Mouse (Mus musculus): ENCODE results near the gene Babam2. TPM values are rescaled to one million over a fixed set of nuclear protein-coding genes. Genes with fewer than 3 reads are reported as not detected.

Gene Babam2
- total RNA-seq, 2 experiments from 2014 or later: 24.9 to 30.9 TPM

DNA sequence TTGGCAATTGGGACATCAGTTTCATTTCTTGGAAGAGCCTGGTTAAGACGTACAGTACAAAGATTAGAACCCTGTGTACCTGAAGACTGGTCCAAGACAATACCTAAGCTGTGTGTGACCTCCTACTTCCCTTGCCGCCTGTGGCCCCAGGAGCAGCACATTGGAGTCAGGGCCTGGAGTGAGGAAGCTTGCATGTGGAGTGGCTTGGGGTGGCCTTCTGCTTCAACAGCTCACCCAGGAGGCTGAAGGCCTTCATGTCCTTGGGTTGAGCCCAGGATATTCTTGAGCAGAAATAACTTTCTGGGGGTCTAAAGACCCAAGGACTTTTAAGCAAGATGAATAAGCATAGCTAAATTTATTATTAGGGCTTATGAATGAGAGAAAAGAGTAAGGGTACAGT is 369.4 kb downstream of the Babam2 start:
- no peak for DNase-seq
- intact Hi-C loops (cut with DNase I): no loop called here

DNA sequence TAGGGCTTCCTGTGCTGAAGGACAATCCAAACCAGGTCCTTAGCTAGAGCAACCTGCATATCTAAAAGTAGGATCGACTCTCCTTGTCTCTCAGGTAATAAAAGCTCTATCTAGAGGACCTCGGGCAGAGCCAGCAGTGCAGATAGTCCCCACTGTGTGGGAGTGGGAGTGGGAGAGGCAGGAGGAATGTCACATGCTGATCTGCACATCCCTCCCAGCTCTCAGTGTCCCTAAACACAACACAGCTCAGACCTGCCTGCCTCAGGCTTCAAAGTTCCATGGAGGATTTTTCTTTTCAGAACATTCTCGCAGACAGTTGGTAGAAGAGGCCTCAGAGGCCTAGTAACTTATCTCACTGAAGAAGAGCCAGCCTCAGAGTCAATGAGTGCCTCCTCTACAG is 371.1 kb downstream of the Babam2 start:
- intact Hi-C loops (cut with DNase I): no loop called here
- no peak for DNase-seq

GRCm38 (mm10) chr5:32069096-32069495 is 371.6 kb downstream of the Babam2 start:
- no peak for DNase-seq
- intact Hi-C loops (cut with DNase I): no loop called here

DNA sequence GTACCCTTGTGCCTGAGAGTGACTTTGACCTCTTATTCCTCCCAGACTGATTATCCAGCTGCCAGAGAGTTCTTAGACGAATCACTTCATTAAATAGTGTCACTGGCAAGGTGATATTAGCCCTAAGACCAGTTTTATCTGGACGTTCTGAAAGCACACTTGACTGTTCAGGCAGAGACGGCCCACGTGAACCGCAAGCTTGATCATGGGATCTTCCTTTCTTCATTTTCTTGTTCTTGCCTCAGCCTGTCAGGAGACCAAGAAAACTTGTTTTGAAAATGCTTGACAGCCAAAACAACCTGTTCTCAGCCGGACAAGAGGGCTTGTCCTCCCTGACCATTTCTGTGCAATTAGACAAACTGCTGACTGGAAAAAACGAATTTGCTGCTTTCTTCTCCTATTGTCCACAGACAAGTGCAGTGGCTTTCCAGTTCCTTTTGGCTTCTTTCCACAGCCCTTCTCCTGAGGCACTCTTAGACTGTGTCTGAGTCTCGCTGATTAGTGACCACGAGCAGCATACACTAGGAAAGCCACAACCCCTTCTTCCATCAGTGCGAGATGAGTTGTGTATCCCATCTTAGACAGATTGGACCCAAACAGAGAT is 372.2 kb downstream of the Babam2 start:
- no peak for DNase-seq
- intact Hi-C loops (cut with DNase I): no loop called here

DNA sequence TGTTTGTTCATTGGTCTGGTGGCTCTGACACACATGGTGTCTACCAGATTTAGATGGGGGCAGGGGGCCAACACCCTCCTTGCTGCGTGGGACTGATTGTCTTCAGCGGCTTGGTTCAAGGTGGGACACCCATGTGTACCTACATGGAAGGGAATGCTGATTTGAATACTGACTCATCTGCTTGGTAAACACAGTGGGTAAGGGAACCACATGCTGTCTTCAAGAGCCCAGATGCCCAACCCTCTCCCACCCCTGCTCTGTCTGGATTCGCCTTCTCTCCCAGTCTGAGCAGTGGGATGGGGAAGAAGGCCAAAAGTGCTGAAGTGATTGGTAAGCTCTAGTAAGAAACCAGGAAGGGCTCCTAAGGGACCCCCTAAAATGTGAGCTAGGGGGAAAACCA is 373.3 kb downstream of the Babam2 start:
- DNase-seq: no peak
- intact Hi-C loops (cut with DNase I): no loop called here

DNA sequence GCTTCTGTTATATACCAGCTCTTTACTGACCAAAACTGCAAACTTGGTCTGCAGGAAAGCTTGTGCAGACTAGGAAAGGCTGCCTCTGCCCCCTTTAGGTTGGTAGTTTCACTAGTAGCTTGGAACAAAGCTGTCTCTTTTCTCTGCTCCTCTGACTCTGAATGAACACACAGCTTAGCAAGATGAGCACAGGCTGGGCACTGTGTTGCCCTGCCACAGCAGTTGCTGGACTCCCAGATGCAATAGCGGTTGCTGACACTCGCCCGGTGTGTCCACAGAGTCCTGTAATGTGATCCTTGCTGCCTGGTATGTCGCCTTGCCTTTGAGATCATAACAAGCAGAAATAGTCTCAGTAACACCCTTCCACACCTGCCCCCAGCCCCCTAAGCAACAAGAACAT is 373.8 kb downstream of the Babam2 start:
- no peak for DNase-seq
- intact Hi-C loops (cut with DNase I): no loop called here

- intact Hi-C loops (cut with DNase I): no loop called here
- DNase-seq: no peak
Observed at GRCm38 (mm10) chr5:32071824-32072223, 374.3 kb downstream of the Babam2 start.

DNA sequence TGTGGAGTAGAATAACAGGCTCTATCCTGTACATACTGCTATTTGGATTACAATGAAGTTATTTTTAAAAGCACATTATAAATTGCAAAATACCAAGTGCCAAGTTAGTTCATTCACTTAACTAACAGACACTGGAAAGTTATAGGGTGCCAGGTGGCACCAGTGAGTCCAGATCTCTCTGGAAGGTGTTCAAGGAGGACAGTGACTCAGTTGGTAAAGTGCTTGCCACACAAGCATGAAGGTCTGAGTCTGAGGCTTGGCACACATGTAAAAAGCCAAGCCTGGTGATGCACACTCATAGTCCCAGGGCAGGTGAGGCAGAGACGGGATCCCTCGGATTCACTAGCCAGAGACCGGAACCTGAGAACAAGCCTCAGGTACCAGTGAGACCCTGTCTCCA is 375.4 kb downstream of the Babam2 start:
- DNase-seq: no peak

GRCm38 (mm10) chr5:32074053-32074452 is 376.6 kb downstream of the Babam2 start:
- DNase-seq: no peak
- intact Hi-C loops (cut with DNase I): no loop called here

More for the DNA sequence above, 375.4 kb downstream of the Babam2 start:
- intact Hi-C loops (cut with DNase I): no loop called here

DNA sequence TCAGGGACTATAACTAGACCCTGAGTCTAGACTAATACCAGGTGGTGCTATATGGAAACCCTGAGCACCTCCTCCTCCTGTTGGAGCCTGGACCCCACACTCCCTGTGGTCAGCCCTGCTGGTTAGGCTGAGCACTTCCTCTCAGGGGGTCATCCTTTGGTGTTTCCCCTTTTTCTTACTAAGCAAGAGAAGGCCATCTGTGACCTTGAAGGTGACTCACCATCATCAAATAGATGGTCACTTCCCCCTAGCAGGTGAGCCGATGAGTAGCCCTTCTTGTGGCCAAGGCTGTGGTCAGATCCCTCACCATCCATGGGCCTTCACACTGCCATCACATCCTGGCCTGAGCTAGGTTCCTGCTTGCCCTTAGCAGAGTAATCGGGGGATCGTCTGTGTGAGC is 379.7 kb downstream of the Babam2 start:
- intact Hi-C loops (cut with DNase I): no loop called here
- DNase-seq: no peak

GRCm38 (mm10) chr5:32078986-32079385 is 381.5 kb downstream of the Babam2 start:
- intact Hi-C loops (cut with DNase I): no loop called here

DNA sequence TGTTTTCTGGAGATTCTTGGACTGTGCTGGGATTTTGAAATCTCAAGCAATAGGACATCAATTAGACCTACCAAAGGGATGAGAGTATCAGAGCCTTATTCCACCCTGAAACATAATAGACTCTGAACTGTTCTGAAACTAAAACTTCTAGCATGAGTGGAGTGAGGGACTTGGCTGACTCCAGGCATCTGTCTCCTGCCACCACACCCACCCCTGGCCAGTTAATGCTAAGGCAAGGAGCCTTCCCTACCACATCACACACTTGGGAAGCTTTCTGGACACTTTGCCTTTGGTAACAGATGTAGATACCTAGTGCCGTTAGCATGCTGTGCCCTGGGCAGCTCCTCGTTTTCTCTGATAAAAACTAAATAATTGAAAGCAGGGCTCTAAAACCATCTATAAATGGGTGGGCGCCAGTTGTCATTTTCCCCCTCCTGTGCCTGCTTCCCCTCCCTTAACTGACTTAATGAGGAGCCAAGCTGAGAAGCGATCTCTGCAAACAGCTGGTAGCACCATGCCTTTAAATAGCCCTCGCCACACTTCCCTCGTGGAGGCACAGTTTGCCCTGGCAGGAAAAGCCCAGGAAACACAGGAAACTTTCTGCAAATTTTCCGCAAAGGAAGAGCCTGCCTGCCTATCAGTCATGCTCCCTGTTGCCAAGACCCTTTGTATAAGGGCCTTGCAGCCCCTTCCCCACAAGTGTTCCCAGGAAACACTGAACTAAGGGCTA is 383.2 kb downstream of the Babam2 start:
- DNase-seq: no peak
- intact Hi-C loops (cut with DNase I): loop anchor here (5.0 kb wide), 1 partner anchor 52 kb away; no protein-coding TSS in a partner anchor

More at GRCm38 (mm10) chr5:32078986-32079385, 381.5 kb downstream of the Babam2 start:
- DNase-seq: no peak

DNA sequence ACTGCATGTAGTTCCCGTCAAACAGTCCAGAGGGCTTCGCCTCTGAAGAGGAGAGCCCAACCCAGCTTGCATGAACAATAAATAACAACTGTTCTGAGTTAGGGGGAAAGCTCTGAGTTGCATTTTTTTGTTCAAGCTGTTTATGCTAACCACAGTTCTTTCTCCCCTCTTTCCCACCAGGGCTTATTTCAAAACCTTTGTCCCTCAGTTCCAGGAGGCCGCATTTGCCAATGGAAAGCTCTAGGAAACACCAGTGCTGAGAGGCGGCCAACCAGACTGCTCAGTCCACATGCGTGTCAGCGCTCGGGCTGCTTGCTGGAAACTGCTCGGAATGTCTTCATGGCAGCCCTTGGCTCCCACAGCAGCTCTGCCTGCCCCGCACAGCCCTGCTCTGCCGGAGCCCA is 386.9 kb downstream of the Babam2 start:
- intact Hi-C loops (cut with DNase I): loop anchor here (5.0 kb wide), 1 partner anchor 48 kb away; no protein-coding TSS in a partner anchor
- DNase-seq: peak in 1 of 2 experiments; percentile 65

- intact Hi-C loops (cut with DNase I): no loop called here
- no peak for DNase-seq
Observed at GRCm38 (mm10) chr5:32085566-32085965, 388.1 kb downstream of the Babam2 start.

GRCm38 (mm10) chr5:32085971-32086370 is 388.5 kb downstream of the Babam2 start:
- intact Hi-C loops (cut with DNase I): no loop called here
- no peak for DNase-seq

GRCm38 (mm10) chr5:32086526-32087090 is 389.1 kb downstream of the Babam2 start:
- intact Hi-C loops (cut with DNase I): no loop called here
- DNase-seq: no peak

GRCm38 (mm10) chr5:32089481-32089880 is 392.0 kb downstream of the Babam2 start:
- DNase-seq: no peak
- intact Hi-C loops (cut with DNase I): no loop called here

GRCm38 (mm10) chr5:32092281-32092680 is 394.8 kb downstream of the Babam2 start:
- no peak for DNase-seq
- intact Hi-C loops (cut with DNase I): no loop called here

DNA sequence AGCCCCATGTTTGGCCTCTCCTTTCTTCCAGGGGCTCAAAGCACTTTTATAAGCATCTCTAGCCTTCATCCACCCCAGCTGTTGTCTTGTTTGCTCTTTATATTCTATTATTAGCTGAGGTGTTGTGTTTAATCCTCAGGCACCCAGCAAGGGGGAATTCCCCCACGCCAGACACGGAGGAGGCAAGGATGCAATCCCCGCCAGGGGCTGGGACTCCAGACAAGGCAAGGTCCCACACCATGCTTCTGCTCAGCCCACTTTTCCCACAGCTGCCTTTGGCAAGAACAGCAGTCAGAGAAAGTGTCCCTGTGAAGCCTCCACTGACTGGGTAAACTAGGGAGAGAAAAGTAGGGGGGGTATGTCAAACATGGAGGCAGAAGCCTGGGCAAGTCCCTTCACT is 401.2 kb downstream of the Babam2 start:
- intact Hi-C loops (cut with DNase I): no loop called here
- DNase-seq: no peak

- intact Hi-C loops (cut with DNase I): no loop called here
- DNase-seq: peak; percentile 71 to 84
Observed at GRCm38 (mm10) chr5:32102484-32102883, 405.0 kb downstream of the Babam2 start.

DNA sequence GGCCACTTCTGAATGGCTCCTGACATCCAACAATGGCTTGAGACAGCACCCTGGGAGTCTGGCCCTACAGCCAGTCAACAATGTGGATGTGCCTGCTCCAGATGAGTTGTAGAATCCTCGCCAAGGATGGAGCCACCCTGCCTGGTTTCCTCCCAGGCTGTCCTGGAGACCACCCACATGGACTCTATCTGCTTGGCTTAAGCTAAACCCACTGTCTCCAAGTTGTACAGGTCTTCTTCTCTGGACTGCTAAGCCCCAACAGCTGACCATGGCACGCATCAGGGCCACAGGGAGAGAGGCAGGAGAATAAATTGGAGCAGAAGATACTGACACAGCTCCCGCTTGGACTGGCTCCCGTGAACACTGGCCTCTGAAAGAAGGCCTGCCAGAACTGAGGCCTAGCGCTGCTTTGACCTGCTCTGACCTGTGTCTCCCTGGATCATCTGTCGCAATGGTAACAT is 405.5 kb downstream of the Babam2 start:
- intact Hi-C loops (cut with DNase I): no loop called here
- peak; percentile 72 to 80 for DNase-seq

GRCm38 (mm10) chr5:32103545-32103944 is 406.1 kb downstream of the Babam2 start:
- intact Hi-C loops (cut with DNase I): no loop called here
- no peak for DNase-seq

All from gastrocnemius, postnatal 36 days (tissue).